ENCODE assay signal across 10 mouse cellular contexts in the genomic region with DNA sequence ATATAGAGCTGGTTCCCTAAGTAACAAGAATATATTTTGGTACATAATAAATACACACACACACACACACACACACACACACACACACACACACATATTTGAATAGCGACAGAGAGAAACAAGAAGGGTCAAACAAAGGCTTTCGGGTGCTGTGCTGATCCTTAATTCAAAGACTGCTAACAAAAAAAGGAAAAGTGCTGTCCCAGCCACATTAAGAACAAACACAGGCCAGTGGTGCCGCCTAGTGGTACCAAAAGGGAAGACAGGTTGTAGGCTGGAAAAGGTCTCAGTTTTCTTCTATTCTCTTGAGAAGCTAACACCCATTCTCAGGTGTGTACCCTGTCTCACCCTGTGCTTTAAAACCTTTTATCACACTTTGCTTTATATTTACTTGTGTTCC.
DNase-seq lines count a peak whose midpoint lies in the region; ATAC-seq and TF ChIP-seq lines count a peak whose summit lies in the region.
"Had no signal": no experiment of that assay in that cellular context is flagged by ENCODE, and none has a peak within 500 bp of the region (broad histone marks: within the 10 kb centered on the region; RNA-seq: fewer than 3 reads in every experiment).

No protein-coding gene starts in this region.

- H3K9me3 ChIP-seq in hindbrain, embryonic 14.5 days (ENCODE audit: control insufficient read depth, low read length) = no peaks in the 10 kb centered on the region
- no peaks in the 10 kb centered on the region for H3K9me3 ChIP-seq in hindbrain, embryonic 12.5 days (replicated peaks)
- H3K9me3 ChIP-seq: neural tube, embryonic 13.5 days had no signal

- peak; percentile 82 for DNase-seq in hindbrain, embryonic 14.5 days (ENCODE audit: low spot score)
- DNase-seq in R1 (ENCODE audit: low read depth, low spot score) = peak; percentile 72
- DNase-seq in gastrocnemius, postnatal 36 days = peak; percentile 34 to 41
- DNase-seq in left cerebral cortex, postnatal 4 days = peak; percentile 56
- DNase-seq in natural killer cell, adult 2 months (ENCODE audit: low spot score in 2 of 2) = peak; percentile 20 to 26
- DNase-seq in thymus, postnatal 36 days = peak; percentile 49 to 61

- TF ChIP-seq CTCF in cortical plate, adult 2 months (IDR thresholded peaks at IDR 0.05; ENCODE audit: extremely low read depth, insufficient read depth, low read length) = peak; percentile 90

- 1% methylated on average over 3 of the region's 3 CpGs for WGBS in hindbrain, embryonic 14.5 days
- 3% methylated on average over 3 of the region's 3 CpGs for WGBS in hindbrain, embryonic 12.5 days

- H3K36me3 ChIP-seq in hindbrain, embryonic 14.5 days (replicated peaks; ENCODE audit: control insufficient read depth, insufficient read depth) = no peaks in the 10 kb centered on the region
- no peaks in the 10 kb centered on the region for H3K36me3 ChIP-seq in hindbrain, embryonic 12.5 days
- H3K36me3 ChIP-seq: neural tube, embryonic 13.5 days had no signal

- no peak overlapping the region for H3K9ac ChIP-seq in hindbrain, embryonic 14.5 days
- no peak overlapping the region for H3K9ac ChIP-seq in hindbrain, embryonic 12.5 days
- H3K9ac ChIP-seq: neural tube, embryonic 13.5 days had no signal

- no peak overlapping the region for H3K27ac ChIP-seq in hindbrain, embryonic 14.5 days
- no peak overlapping the region for H3K27ac ChIP-seq in hindbrain, embryonic 12.5 days
- H3K27ac ChIP-seq in cortical plate, adult 2 months (ENCODE audit: insufficient read depth, low read length) = no peak overlapping the region
- H3K27ac ChIP-seq: neural tube, embryonic 13.5 days had no signal

- H3K27me3 ChIP-seq in hindbrain, embryonic 14.5 days (ENCODE audit: control insufficient read depth, insufficient read depth, low read length) = no peaks in the 10 kb centered on the region
- H3K27me3 ChIP-seq in hindbrain, embryonic 12.5 days = no peaks in the 10 kb centered on the region
- H3K27me3 ChIP-seq: neural tube, embryonic 13.5 days had no signal

- no peak for TF ChIP-seq POLR2A in cortical plate, adult 2 months (IDR thresholded peaks at IDR 0.05; ENCODE audit: extremely low read depth, insufficient read depth, low read length)

- intact Hi-C loops in gastrocnemius, postnatal 36 days (cut with DNase I) = loop anchor here (5.0 kb wide), 1 partner anchor 228 kb away; no protein-coding TSS in a partner anchor
- intact Hi-C loops in left cerebral cortex, postnatal 4 days (cut with DNase I) = no loop called here

- no peaks in the 10 kb centered on the region for H3K4me1 ChIP-seq in hindbrain, embryonic 14.5 days (replicated peaks; ENCODE audit: control insufficient read depth, insufficient read depth, low read length)
- H3K4me1 ChIP-seq in hindbrain, embryonic 12.5 days = peaks cover 2% of the 10 kb centered on the region; the same call in 1 of the 2 replicates
- no peaks in the 10 kb centered on the region for H3K4me1 ChIP-seq in cortical plate, adult 2 months (ENCODE audit: control insufficient read depth, insufficient read depth, low read length)
- H3K4me1 ChIP-seq: neural tube, embryonic 13.5 days had no signal

- no peak overlapping the region for H3K4me2 ChIP-seq in hindbrain, embryonic 14.5 days (replicated peaks)
- no peak overlapping the region for H3K4me2 ChIP-seq in hindbrain, embryonic 12.5 days (replicated peaks)
- H3K4me2 ChIP-seq: neural tube, embryonic 13.5 days had no signal

- no peak for ATAC-seq in hindbrain, embryonic 14.5 days (ENCODE audit: low FRiP score)
- ATAC-seq in hindbrain, embryonic 12.5 days (ENCODE audit: low FRiP score) = no peak

- H3K4me3 ChIP-seq in hindbrain, embryonic 14.5 days (replicated peaks; ENCODE audit: low read length) = no peak overlapping the region
- H3K4me3 ChIP-seq in hindbrain, embryonic 12.5 days = no peak overlapping the region
- H3K4me3 ChIP-seq in cortical plate, adult 2 months (ENCODE audit: insufficient read depth, low read length) = no peak overlapping the region
- H3K4me3 ChIP-seq: erythroblast, embryonic 14.5 days; neural tube, embryonic 13.5 days had no signal

Comparison
In these comparisons a context has a peak if more than half of its experiments do, and no peak if none do; other contexts are left out.
1. DNase-seq: peak in every context shown above with its lines; median percentile 82 in hindbrain, embryonic 14.5 days; 72 in R1; 56 in left cerebral cortex, postnatal 4 days; 55 in thymus, postnatal 36 days; 38 in gastrocnemius, postnatal 36 days; 23 in natural killer cell, adult 2 months.